Mouse (Mus musculus): ENCODE measurements at regions not wholly inside any gene's neighbourhood (a gene's known extent, or its start where the extent isn't known, plus 50 kb on each side); places are given as distances from the start of the nearest gene placed in this dataset.
A peak's percentile ranks its signal among the peaks of the same experiment; 100 is the strongest.

DNA sequence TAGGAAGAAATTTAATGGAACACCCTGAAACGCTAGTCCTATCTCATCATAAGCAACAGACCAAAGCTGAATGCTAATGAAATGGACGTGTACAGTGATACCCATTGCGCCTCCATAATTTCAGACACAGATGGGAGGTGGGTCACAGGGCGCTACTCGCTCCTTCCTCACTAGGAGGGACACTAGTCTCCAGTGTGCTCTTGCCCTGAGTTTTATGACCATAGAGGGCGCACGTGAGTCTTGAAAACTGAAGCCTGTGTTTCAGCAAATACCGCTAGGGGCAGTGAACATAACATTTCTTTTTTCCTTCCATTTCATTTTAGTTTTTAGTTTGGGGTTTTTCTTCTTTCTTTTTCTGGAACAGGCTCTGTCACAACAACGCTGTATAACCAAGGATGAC lies 200.3 kb downstream of the Grb14 start:
- Histone ChIP-seq H3K4me2 (ENCODE audit: low read depth) (no peak overlapping the region), H3ac (ENCODE audit: control insufficient read depth, insufficient read length) (no peak overlapping the region), H3K36me3 (ENCODE audit: control insufficient read depth, insufficient read depth) (no peaks in the 10 kb centered on the region), H3K27me3 (ENCODE audit: control insufficient read depth, insufficient read depth, insufficient read length) (no peaks in the 10 kb centered on the region), H3K4me3 (no peak overlapping the region), H3K79me2 (ENCODE audit: control insufficient read depth, insufficient read depth) (no peaks in the 10 kb centered on the region)
- TF ChIP-seq TCF12 (IDR thresholded peaks at IDR 0.05; ENCODE audit: insufficient read depth, poor library complexity, severe bottlenecking): no peak
- TF ChIP-seq SRF (IDR thresholded peaks at IDR 0.05; ENCODE audit: control insufficient read depth, insufficient read length, low read depth): no peak
- TF ChIP-seq MAX (IDR thresholded peaks at IDR 0.05; ENCODE audit: low read depth): no peak
- TF ChIP-seq CEBPB (IDR thresholded peaks at IDR 0.05; ENCODE audit: insufficient read depth, poor library complexity, severe bottlenecking): no peak
- no peak for TF ChIP-seq USF1 (IDR thresholded peaks at IDR 0.05; ENCODE audit: low read depth)
- TF ChIP-seq POLR2A (IDR thresholded peaks at IDR 0.05; ENCODE audit: insufficient read length, low read depth): no peak
- no peak for TF ChIP-seq MYOD1 (IDR thresholded peaks at IDR 0.05; ENCODE audit: control insufficient read depth in 1 of 3, insufficient read length in 2 of 3, low read depth in 2 of 3)
- no peak for TF ChIP-seq E2F4 (IDR thresholded peaks at IDR 0.05; ENCODE audit: insufficient read depth)

DNA sequence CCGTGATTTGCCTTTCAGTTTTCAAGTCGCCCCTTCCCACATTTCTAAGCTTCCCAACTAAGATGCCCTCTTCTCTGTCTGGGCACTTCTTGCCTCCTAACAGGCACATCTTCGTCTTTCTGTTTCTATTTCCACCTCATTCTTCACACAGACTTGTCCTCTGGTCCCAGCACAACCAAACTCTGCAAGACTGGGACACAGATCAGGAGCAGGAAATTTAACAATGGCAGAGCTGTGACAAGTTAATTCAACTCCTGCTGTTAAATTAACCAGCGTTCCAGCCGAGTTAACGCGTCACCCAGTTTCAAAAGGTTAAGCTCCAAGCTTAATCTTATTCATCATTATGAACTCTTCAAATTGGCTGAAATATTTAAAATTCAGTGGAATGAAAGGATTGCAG lies 200.9 kb downstream of the Grb14 start:
- H3K79me2 ChIP-seq (ENCODE audit: control insufficient read depth, insufficient read depth): no peaks in the 10 kb centered on the region
- H3K36me3 ChIP-seq (ENCODE audit: control insufficient read depth, insufficient read depth): no peaks in the 10 kb centered on the region
- no peaks in the 10 kb centered on the region for H3K27me3 ChIP-seq (ENCODE audit: control insufficient read depth, insufficient read depth, insufficient read length)
- H3ac ChIP-seq (ENCODE audit: control insufficient read depth, insufficient read length): no peak overlapping the region
- no peak overlapping the region for H3K4me2 ChIP-seq (ENCODE audit: low read depth)
- no peak for TF ChIP-seq E2F4 (IDR thresholded peaks at IDR 0.05; ENCODE audit: insufficient read depth)
- TF ChIP-seq SRF (IDR thresholded peaks at IDR 0.05; ENCODE audit: control insufficient read depth, insufficient read length, low read depth): no peak
- no peak for TF ChIP-seq USF1 (IDR thresholded peaks at IDR 0.05; ENCODE audit: low read depth)
- TF ChIP-seq POLR2AphosphoS2 (IDR thresholded peaks at IDR 0.05; ENCODE audit: insufficient read length, low read depth): no peak
- TF ChIP-seq CEBPB (IDR thresholded peaks at IDR 0.05; ENCODE audit: insufficient read depth, poor library complexity, severe bottlenecking): no peak
- TF ChIP-seq MAX (IDR thresholded peaks at IDR 0.05; ENCODE audit: low read depth): no peak
- TF ChIP-seq TCF12 (IDR thresholded peaks at IDR 0.05; ENCODE audit: insufficient read depth, poor library complexity, severe bottlenecking): no peak
- TF ChIP-seq TCF3 (IDR thresholded peaks at IDR 0.05; ENCODE audit: insufficient read length, low read depth): no peak
- TF ChIP-seq POLR2A (IDR thresholded peaks at IDR 0.05; ENCODE audit: insufficient read length, low read depth): no peak
- no peak for TF ChIP-seq REST (IDR thresholded peaks at IDR 0.05; ENCODE audit: insufficient read depth, insufficient read length)
- no peak for TF ChIP-seq MYOG (IDR thresholded peaks at IDR 0.05; ENCODE audit: control insufficient read depth in 1 of 3, insufficient read depth in 1 of 3, insufficient read length in 2 of 3, low read depth in 2 of 3)
- TF ChIP-seq MYOD1 (IDR thresholded peaks at IDR 0.05; ENCODE audit: control insufficient read depth in 1 of 3, insufficient read length in 2 of 3, low read depth in 2 of 3): no peak
- H3K4me3 ChIP-seq: no peak overlapping the region

DNA sequence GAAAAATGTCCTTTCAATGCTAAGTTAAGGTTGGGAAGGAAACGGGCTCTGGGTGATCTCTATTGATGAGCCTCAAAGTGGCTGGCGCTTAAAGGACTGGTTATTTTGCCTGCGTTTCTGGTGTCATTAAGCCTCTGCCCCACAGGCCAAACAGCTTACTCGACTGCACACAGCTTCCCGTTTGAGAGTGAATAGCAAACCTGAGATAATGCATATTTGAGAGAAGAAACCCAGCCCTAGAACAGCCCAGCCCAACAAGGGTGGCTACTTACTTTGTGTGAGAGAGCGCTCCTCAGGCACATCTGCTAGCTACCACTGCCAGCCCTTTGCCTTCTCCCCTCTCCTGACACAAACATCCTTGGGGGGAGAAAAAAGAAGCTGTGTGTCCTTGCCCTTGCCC lies 201.7 kb downstream of the Grb14 start:
- H3K4me2 ChIP-seq (ENCODE audit: low read depth): peak overlapping the region; percentile 12

DNA sequence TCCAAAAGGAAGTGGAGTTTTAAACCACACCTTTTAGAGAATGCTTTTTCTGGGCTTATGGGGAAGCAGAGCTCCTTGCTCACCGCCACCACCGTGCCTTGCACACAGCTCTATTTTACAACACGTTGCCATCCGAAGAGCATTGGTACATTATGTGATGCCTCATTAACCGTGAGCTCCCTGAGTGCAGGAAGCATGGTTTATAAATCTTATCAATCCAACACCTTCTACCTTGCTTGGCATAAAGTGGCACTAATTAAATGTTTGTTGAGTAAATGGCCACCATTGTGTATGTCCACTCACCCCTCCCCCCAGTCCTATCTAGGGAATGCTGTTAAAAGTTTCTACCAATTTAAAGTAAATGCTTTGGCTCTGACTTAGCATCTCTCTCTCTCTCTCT lies 206.6 kb downstream of the Grb14 start:
- Histone ChIP-seq H3K4me2 (ENCODE audit: low read depth) (no peak overlapping the region), H3K27me3 (ENCODE audit: control insufficient read depth, insufficient read depth, insufficient read length) (no peaks in the 10 kb centered on the region), H3K36me3 (ENCODE audit: control insufficient read depth, insufficient read depth) (no peaks in the 10 kb centered on the region), H3K4me3 (no peak overlapping the region), H3K79me2 (ENCODE audit: control insufficient read depth, insufficient read depth) (no peaks in the 10 kb centered on the region), H3ac (ENCODE audit: control insufficient read depth, insufficient read length) (no peak overlapping the region)
- TF ChIP-seq POLR2A (IDR thresholded peaks at IDR 0.05; ENCODE audit: insufficient read length, low read depth): no peak
- TF ChIP-seq MYOG (IDR thresholded peaks at IDR 0.05; ENCODE audit: control insufficient read depth in 1 of 3, insufficient read depth in 1 of 3, insufficient read length in 2 of 3, low read depth in 2 of 3): no peak
- TF ChIP-seq USF1 (IDR thresholded peaks at IDR 0.05; ENCODE audit: low read depth): no peak
- TF ChIP-seq E2F4 (IDR thresholded peaks at IDR 0.05; ENCODE audit: insufficient read depth): no peak
- no peak for TF ChIP-seq MYOD1 (IDR thresholded peaks at IDR 0.05; ENCODE audit: control insufficient read depth in 1 of 3, insufficient read length in 2 of 3, low read depth in 2 of 3)
- no peak for TF ChIP-seq MAX (IDR thresholded peaks at IDR 0.05; ENCODE audit: low read depth)
- TF ChIP-seq CEBPB (IDR thresholded peaks at IDR 0.05; ENCODE audit: insufficient read depth, poor library complexity, severe bottlenecking): no peak
- TF ChIP-seq REST (IDR thresholded peaks at IDR 0.05; ENCODE audit: insufficient read depth, insufficient read length): no peak
- no peak for TF ChIP-seq TCF3 (IDR thresholded peaks at IDR 0.05; ENCODE audit: insufficient read length, low read depth)

More for the DNA sequence above, 201.7 kb downstream of the Grb14 start:
- H3K4me3 ChIP-seq: no peak overlapping the region
- H3K36me3 ChIP-seq (ENCODE audit: control insufficient read depth, insufficient read depth): no peaks in the 10 kb centered on the region
- TF ChIP-seq SRF (IDR thresholded peaks at IDR 0.05; ENCODE audit: control insufficient read depth, insufficient read length, low read depth) (no peak), REST (IDR thresholded peaks at IDR 0.05; ENCODE audit: insufficient read depth, insufficient read length) (no peak), MYOD1 (IDR thresholded peaks at IDR 0.05; ENCODE audit: control insufficient read depth in 1 of 3, insufficient read length in 2 of 3, low read depth in 2 of 3) (no peak), USF1 (IDR thresholded peaks at IDR 0.05; ENCODE audit: low read depth) (no peak), CEBPB (IDR thresholded peaks at IDR 0.05; ENCODE audit: insufficient read depth, poor library complexity, severe bottlenecking) (no peak), E2F4 (IDR thresholded peaks at IDR 0.05; ENCODE audit: insufficient read depth) (no peak), TCF3 (IDR thresholded peaks at IDR 0.05; ENCODE audit: insufficient read length, low read depth) (no peak), POLR2AphosphoS2 (IDR thresholded peaks at IDR 0.05; ENCODE audit: insufficient read length, low read depth) (no peak), MYOG (IDR thresholded peaks at IDR 0.05; ENCODE audit: control insufficient read depth in 1 of 3, insufficient read depth in 1 of 3, insufficient read length in 2 of 3, low read depth in 2 of 3) (no peak), POLR2A (IDR thresholded peaks at IDR 0.05; ENCODE audit: insufficient read length, low read depth) (no peak), TCF12 (IDR thresholded peaks at IDR 0.05; ENCODE audit: insufficient read depth, poor library complexity, severe bottlenecking) (no peak), MAX (IDR thresholded peaks at IDR 0.05; ENCODE audit: low read depth) (no peak)
- H3ac ChIP-seq (ENCODE audit: control insufficient read depth, insufficient read length): no peak overlapping the region
- H3K27me3 ChIP-seq (ENCODE audit: control insufficient read depth, insufficient read depth, insufficient read length): no peaks in the 10 kb centered on the region
- no peaks in the 10 kb centered on the region for H3K79me2 ChIP-seq (ENCODE audit: control insufficient read depth, insufficient read depth)
